Mouse (Mus musculus) kidney, embryonic 15.5 days (tissue): ENCODE measurements around the gene Lsm7. TPM values are rescaled to one million over a fixed set of nuclear protein-coding genes. Genes with fewer than 3 reads are reported as not detected.
A peak's percentile ranks its signal among the peaks of the same experiment; 100 is the strongest.
"Not testable (repeated sequence)": the region's sequence is repeated elsewhere in the genome, so short reads cannot be mapped to it uniquely, and the experiment has no call there.

Source experiments
- ATAC-seq: fragments of 200-750 bp; cut with Nextera tagmentation; replicated peaks from 2 replicates; pipeline ENCODE4 v1.8.0; 2017; ENCODE audit warnings: moderate TSS enrichment; ENCODE audit not compliant: low FRiP score
- H3K27ac ChIP-seq: fragments of 300-500 bp; sonication (generic); 2 replicates; pipeline ENCODE4 v1.5.1; 2015; ENCODE audit warnings: mild to moderate bottlenecking, inconsistent platforms
- H3K27me3 ChIP-seq: fragments of 300-500 bp; sonication (generic); 2 replicates; pipeline ENCODE4 v1.6.1; 2015; ENCODE audit warnings: inconsistent platforms
- H3K36me3 ChIP-seq: fragments of 300-500 bp; sonication (generic); 2 replicates; pipeline ENCODE4 v1.6.1; 2015; ENCODE audit warnings: inconsistent platforms
- H3K4me1 ChIP-seq: fragments of 300-500 bp; sonication (generic); 2 replicates; pipeline ENCODE4 v1.6.1; 2015; ENCODE audit warnings: inconsistent platforms
- H3K4me2 ChIP-seq: fragments of 300-500 bp; sonication (generic); 2 replicates; pipeline ENCODE4 v1.6.1; 2015; ENCODE audit warnings: moderate library complexity, mild to moderate bottlenecking, inconsistent platforms
- H3K4me3 ChIP-seq: fragments of 300-500 bp; sonication (generic); replicated peaks from 2 replicates; pipeline ENCODE4 v1.5.1; 2015; ENCODE audit warnings: mild to moderate bottlenecking, inconsistent platforms
- H3K9ac ChIP-seq: fragments of 300-500 bp; sonication (generic); 2 replicates; pipeline ENCODE4 v1.6.1; 2015; ENCODE audit warnings: mild to moderate bottlenecking, inconsistent platforms
- H3K9me3 ChIP-seq: fragments of 300-500 bp; sonication (generic); replicated peaks from 2 replicates; pipeline ENCODE4 v1.6.1; 2016; ENCODE audit warnings: inconsistent platforms
- WGBS: fragments of 180-500 bp; shearing (Covaris S2); methylation state at CpG from one replicate; pipeline ENCODE4 v1.1.7; 2015; ENCODE audit warnings: mixed read lengths; 5-methylcytosine and 5-hydroxymethylcytosine counted together
- polyA plus RNA-seq: library from polyadenylated mRNA; unstranded; fragments of >200 nt; fragmentation: Nextera tagmentation; extraction: Ambion mirVana; gene quantifications from 2 replicates; pipeline ENCODE4 v1.2.1, GENCODE M21; 2015

The Lsm7 gene
- polyA plus RNA-seq, 1 experiment from 2014 or later, result 303 TPM

DNA sequence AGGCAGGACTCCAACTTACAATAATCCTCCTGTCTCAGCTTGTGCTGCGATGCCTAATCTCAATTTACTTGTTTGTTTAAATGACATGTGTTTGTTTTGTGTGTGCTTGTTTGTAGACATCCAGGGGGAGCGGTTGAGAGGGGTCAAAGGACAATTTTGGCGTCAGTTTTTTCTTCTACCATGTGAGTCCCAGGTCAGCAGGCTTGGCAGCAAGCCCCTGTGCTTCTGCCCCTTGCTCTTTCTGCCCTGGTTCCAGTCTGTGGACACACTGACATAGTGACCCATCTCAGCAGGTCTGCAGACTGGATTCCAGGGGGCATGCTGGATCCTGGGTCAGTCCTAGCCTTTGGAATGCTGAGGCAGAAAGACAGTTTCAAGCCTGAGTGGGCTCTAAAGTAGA lies 35.6 kb downstream of the Lsm7 start:
- WGBS, result 55% methylated on average over 3 of the region's 3 CpGs
- ATAC-seq, result no peak
- peaks cover 8% of the 10 kb centered on the region for H3K4me1 ChIP-seq
- H3K27ac ChIP-seq, result no peak overlapping the region
- no peak overlapping the region for H3K4me2 ChIP-seq
- H3K4me3 ChIP-seq, result no peak overlapping the region
- no peaks in the 10 kb centered on the region for H3K9me3 ChIP-seq
- H3K36me3 ChIP-seq, result no peaks in the 10 kb centered on the region
- 0 out of 2 replicates have a peak overlapping the region, but pooled peaks have one; percentile 2 for H3K9ac ChIP-seq
- no peaks in the 10 kb centered on the region for H3K27me3 ChIP-seq

GRCm38 (mm10) chr10:80818599-80819281 lies 36.3 kb downstream of the Lsm7 start:
- Histone ChIP-seq H3K36me3 (no peaks in the 10 kb centered on the region), H3K9me3 (no peaks in the 10 kb centered on the region), H3K4me3 (no peak overlapping the region), H3K4me1 (peaks cover 1% of the 10 kb centered on the region), H3K9ac (no peak overlapping the region), H3K4me2 (no peak overlapping the region), H3K27me3 (no peaks in the 10 kb centered on the region), H3K27ac (no peak overlapping the region)
- ATAC-seq, result no peak
- WGBS, result 49% methylated on average over 6 of the region's 6 CpGs

DNA sequence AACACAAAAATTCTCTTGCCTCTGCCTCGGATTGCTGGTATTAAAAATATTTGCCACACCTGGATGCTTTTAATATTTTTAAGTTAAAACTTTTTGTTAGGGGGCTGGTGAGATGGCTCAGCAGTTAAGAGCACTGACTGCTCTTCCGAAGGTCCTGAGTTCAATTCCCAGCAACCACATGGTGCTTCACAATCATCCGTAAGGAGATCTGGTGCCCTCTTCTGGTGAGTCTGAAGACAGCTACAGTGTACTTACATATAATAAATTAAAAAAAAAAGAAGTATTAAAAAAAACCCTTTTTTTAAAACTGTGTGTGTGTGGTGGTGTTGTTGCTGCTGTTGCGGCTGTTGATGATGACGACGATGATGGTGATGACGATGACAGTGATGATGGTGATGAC lies 37.1 kb downstream of the Lsm7 start:
- not testable (repeated sequence) for H3K9ac ChIP-seq, H3K4me2 ChIP-seq, H3K27me3 ChIP-seq, H3K36me3 ChIP-seq, H3K4me3 ChIP-seq, H3K9me3 ChIP-seq, ATAC-seq, H3K4me1 ChIP-seq, H3K27ac ChIP-seq
- WGBS, result 84% methylated on average over 7 of the region's 7 CpGs

GRCm38 (mm10) chr10:80817164-80817563 lies 37.8 kb downstream of the Lsm7 start:
- 0 out of 2 replicates have a peak, but pooled peaks cover 5% of the 10 kb centered on the region for H3K27me3 ChIP-seq
- no peaks in the 10 kb centered on the region for H3K9me3 ChIP-seq
- no peaks in the 10 kb centered on the region for H3K36me3 ChIP-seq
- H3K4me1 ChIP-seq, result 0 out of 2 replicates have a peak, but pooled peaks cover 4% of the 10 kb centered on the region
- H3K4me3 ChIP-seq, result no peak overlapping the region
- H3K27ac ChIP-seq, result no peak overlapping the region
- no peak for ATAC-seq
- H3K4me2 ChIP-seq, result no peak overlapping the region
- no peak overlapping the region for H3K9ac ChIP-seq
- WGBS, result 52% methylated on average over 2 of the region's 2 CpGs

GRCm38 (mm10) chr10:80816303-80816702 lies 38.7 kb downstream of the Lsm7 start:
- H3K36me3 ChIP-seq, H3K9me3 ChIP-seq, H3K27me3 ChIP-seq, H3K4me1 ChIP-seq, H3K27ac ChIP-seq, ATAC-seq, H3K9ac ChIP-seq, H3K4me2 ChIP-seq, H3K4me3 ChIP-seq: not testable (repeated sequence)
- WGBS, result 77% methylated on average over 3 of the region's 3 CpGs

DNA sequence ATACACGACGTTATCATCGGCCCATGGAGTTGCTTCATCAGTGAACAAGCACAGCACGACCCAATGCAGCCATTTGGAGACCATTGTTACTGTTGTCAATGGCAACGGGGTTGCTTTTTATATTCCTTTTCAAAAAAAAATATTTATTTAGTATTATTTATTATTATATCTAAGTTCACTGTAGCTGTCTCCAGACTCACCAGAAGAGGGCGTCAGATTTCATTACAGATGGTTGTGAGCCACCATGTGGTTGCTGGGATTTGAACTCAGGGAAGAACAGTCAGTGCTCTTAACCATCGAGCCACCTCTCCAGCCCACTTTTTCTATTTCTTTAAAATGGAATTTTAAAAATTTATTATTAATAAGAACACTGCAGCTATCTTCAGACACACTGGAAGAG lies 40.2 kb downstream of the Lsm7 start:
- Histone ChIP-seq H3K27me3 (peaks cover 13% of the 10 kb centered on the region; the same call in 1 of the 2 replicates), H3K9me3 (no peaks in the 10 kb centered on the region), H3K27ac (no peak overlapping the region), H3K4me3 (no peak overlapping the region), H3K9ac (no peak overlapping the region), H3K4me1 (peaks cover 13% of the 10 kb centered on the region), H3K36me3 (no peaks in the 10 kb centered on the region), H3K4me2 (no peak overlapping the region)
- no peak for ATAC-seq
- 67% methylated on average over 7 of the region's 7 CpGs for WGBS

GRCm38 (mm10) chr10:80813366-80813765 lies 41.6 kb downstream of the Lsm7 start, which contains the start of gene Jsrp1:
Gene Jsrp1 (minus strand): TSS chr10:80813498.
- WGBS, result 71% methylated on average over 4 of the region's 4 CpGs

DNA sequence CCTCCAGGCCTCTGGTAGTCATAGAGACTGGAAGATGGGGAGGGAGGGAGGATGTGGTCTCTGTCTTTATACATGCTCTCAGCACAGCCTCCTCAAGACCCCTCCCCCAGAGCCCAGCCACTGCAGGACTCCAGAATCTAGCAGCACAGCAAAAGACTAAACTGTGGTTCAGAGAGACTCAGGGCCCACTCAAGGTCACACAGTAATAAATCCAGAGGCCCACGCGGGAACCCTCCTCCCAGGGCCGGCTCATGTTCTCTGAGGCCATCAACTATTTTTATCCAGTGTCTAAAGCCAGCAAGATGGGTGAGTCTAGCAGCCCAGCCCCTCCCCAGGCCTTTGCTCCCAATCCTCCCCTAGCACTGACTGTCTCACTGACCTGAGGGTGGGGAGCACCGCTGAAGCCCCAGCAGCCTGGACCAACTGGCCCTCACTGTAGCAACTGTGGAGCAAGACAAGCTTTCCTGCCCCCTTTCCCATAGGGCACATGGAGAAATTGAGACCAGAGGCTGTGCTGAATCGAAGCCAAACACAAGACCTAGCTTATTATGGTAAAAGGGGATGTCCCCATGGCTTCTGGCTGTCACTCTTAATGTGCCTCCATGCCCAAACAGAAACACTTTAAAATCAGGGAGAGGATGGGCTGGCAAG lies 42.5 kb downstream of the Lsm7 start:
- Histone ChIP-seq H3K9ac (no peak overlapping the region), H3K4me2 (no peak overlapping the region), H3K27me3 (peaks cover 14% of the 10 kb centered on the region; the same call in 1 of the 2 replicates), H3K4me1 (peaks cover 35% of the 10 kb centered on the region), H3K9me3 (no peaks in the 10 kb centered on the region), H3K27ac (no peak overlapping the region), H3K36me3 (no peaks in the 10 kb centered on the region), H3K4me3 (no peak overlapping the region)
- ATAC-seq, result no peak
- WGBS, result 24% methylated on average over 5 of the region's 5 CpGs

More at GRCm38 (mm10) chr10:80813366-80813765, 41.6 kb downstream of the Lsm7 start, which contains the start of gene Jsrp1:
- Histone ChIP-seq H3K36me3 (no peaks in the 10 kb centered on the region), H3K9me3 (no peaks in the 10 kb centered on the region), H3K9ac (no peak within 1 kb of the TSS), H3K4me2 (no peak within 1 kb of the TSS), H3K27me3 (peaks cover 14% of the 10 kb centered on the region; the same call in 1 of the 2 replicates), H3K4me1 (peaks cover 27% of the 10 kb centered on the region), H3K4me3 (no peak within 1 kb of the TSS), H3K27ac (no peak within 1 kb of the TSS)
- ATAC-seq, result no peak

- no peak for ATAC-seq
- Histone ChIP-seq H3K27me3 (peaks cover 21% of the 10 kb centered on the region), H3K4me1 (peaks cover 56% of the 10 kb centered on the region), H3K9me3 (no peaks in the 10 kb centered on the region), H3K4me3 (peak overlapping the region; percentile 21), H3K27ac (no peak overlapping the region), H3K36me3 (peaks cover 4% of the 10 kb centered on the region), H3K4me2 (peak overlapping the region; percentile 50), H3K9ac (0 out of 2 replicates have a peak overlapping the region, but pooled peaks have one; percentile 15)
- WGBS, result 4% methylated on average over 20 of the region's 20 CpGs
Observed at GRCm38 (mm10) chr10:80810084-80810483, 44.9 kb downstream of the Lsm7 start.

DNA sequence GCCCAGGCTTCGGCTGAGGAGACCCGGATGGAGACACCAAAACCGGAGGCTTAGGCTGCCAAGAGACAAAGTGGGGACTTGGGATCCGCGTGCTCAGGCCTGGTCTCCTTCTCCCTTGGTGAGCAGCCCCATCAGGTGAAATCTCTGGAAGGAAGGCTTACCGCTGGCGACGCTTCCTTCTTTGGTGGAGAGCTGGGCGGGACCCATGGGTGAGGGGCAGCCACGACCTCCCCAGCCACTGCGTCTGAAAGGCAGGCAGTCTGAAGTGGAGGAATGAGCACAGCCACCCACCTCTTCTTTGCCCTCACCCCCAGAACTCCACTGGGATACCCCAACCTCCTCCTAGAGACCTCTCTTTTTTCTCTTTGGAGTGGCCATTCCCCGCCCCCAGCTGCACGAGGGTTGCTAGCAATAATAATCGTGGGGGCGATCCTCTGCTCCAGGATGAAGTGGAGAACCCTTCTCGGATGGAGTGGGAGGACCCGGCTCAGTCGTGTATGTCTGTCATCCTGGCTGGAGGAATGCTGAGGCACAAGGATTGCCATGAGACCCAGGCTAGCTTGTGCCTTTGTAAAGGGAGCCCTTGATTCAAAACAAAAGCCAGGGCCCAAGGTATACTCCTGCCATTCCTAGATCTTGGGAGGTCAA lies 45.9 kb downstream of the Lsm7 start:
- peaks cover 58% of the 10 kb centered on the region for H3K4me1 ChIP-seq
- no peak for ATAC-seq

GRCm38 (mm10) chr10:80808099-80808984 lies 46.7 kb downstream of the Lsm7 start:
- no peaks in the 10 kb centered on the region for H3K9me3 ChIP-seq
- H3K4me3 ChIP-seq, result peak overlapping the region; percentile 52
- peak overlapping the region; percentile 44 for H3K9ac ChIP-seq
- peaks cover 21% of the 10 kb centered on the region for H3K36me3 ChIP-seq
- peaks cover 18% of the 10 kb centered on the region for H3K27me3 ChIP-seq
- WGBS, result 13% methylated on average over 40 of the region's 40 CpGs
- peak overlapping the region; percentile 92 for H3K4me2 ChIP-seq
- no peak for ATAC-seq
- H3K27ac ChIP-seq, result peak overlapping the region; percentile 86
- H3K4me1 ChIP-seq, result peaks cover 58% of the 10 kb centered on the region

More for the DNA sequence above, 45.9 kb downstream of the Lsm7 start:
- Histone ChIP-seq H3K4me3 (peak overlapping the region; percentile 52), H3K4me2 (peak overlapping the region; percentile 92), H3K27me3 (peaks cover 21% of the 10 kb centered on the region), H3K27ac (peak overlapping the region; percentile 86), H3K9me3 (no peaks in the 10 kb centered on the region), H3K9ac (peak overlapping the region; percentile 44), H3K36me3 (peaks cover 14% of the 10 kb centered on the region)
- WGBS, result 5% methylated on average over 18 of the region's 18 CpGs
